Mouse (Mus musculus): ENCODE results near the gene Zfp870. TPM values are rescaled to one million over a fixed set of nuclear protein-coding genes. Genes with fewer than 3 reads are reported as not detected.
A peak's percentile ranks its signal among the peaks of the same experiment; 100 is the strongest.
"Not testable (repeated sequence)": the region's sequence is repeated elsewhere in the genome, so short reads cannot be mapped to it uniquely, and the experiment has no call there.

The Zfp870 gene
- total RNA-seq, 2 experiments from 2014 or later, result 10.4 to 10.9 TPM

GRCm38 (mm10) chr17:32895421-32895820, 4.0 kb upstream of the Zfp870 start:
- no peak for DNase-seq (ENCODE audit: low spot score in 2 of 2)
- Histone ChIP-seq H3K27ac (no peak overlapping the region), H3K4me3 (no peak overlapping the region)
- no peak for TF ChIP-seq CTCF (conservative IDR thresholded peaks at IDR 0.05)

GRCm38 (mm10) chr17:32893901-32894300, 2.5 kb upstream of the Zfp870 start:
- no peak for DNase-seq (ENCODE audit: low spot score in 2 of 2)
- no peak overlapping the region for H3K27ac ChIP-seq
- TF ChIP-seq CTCF (conservative IDR thresholded peaks at IDR 0.05), result no peak
- H3K4me3 ChIP-seq, result no peak overlapping the region

DNA sequence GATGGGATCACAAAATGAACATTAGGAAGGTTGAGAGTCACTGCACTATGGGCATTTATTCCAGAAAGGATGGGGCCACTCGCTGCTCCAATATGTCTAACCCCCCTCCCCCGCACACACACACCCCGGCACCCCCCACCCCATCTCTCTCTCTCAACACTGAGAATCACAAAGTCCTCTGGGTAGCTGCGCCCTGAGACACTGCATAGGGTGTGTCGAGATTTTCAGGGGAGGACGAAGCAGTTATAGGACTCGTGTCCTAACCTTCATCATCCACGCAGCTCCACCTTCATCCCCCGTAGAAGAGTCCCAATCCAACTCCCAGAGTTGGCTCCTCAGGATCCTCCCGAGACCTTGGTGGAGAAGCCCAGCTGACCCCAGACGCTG, 597 bp downstream of the Zfp870 start:
- DNase-seq (ENCODE audit: low spot score in 2 of 2), result no peak
- H3K27ac ChIP-seq, result peak overlapping the region; percentile 94
- TF ChIP-seq CTCF (conservative IDR thresholded peaks at IDR 0.05), result no peak
- peak overlapping the region; percentile 91 for H3K4me3 ChIP-seq

DNA sequence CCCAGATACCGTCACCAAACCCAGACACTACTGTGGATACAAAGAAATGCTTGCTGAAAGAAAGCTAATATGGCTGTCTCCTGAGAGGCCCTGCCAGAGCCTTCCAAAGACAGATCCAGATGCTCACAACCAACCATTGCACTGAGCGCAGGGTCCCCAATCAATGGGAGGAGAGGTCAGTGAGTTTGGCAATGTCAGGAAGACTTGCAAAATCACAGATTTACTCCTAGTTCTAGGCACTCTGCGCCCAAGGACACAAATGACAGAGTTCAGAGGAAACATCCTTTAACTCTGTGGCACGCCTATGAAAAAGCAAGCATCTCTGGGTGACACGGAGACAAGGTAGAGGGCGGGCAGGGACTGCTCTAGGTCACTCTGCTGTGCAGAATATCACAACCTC, 1.8 kb downstream of the Zfp870 start:
- H3K4me3 ChIP-seq, result no peak overlapping the region
- H3K27ac ChIP-seq, result no peak overlapping the region
- no peak for TF ChIP-seq CTCF (conservative IDR thresholded peaks at IDR 0.05)
- no peak for DNase-seq (ENCODE audit: low spot score in 2 of 2)

GRCm38 (mm10) chr17:32880320-32881218, 10.9 kb downstream of the Zfp870 start:
- H3K4me3 ChIP-seq, result no peak overlapping the region
- no peak for DNase-seq (ENCODE audit: low spot score in 2 of 2)
- no peak for TF ChIP-seq CTCF (conservative IDR thresholded peaks at IDR 0.05)
- no peak overlapping the region for H3K27ac ChIP-seq

GRCm38 (mm10) chr17:32878773-32879172, 12.7 kb downstream of the Zfp870 start:
- no peak overlapping the region for H3K27ac ChIP-seq
- TF ChIP-seq CTCF (conservative IDR thresholded peaks at IDR 0.05), result no peak
- H3K4me3 ChIP-seq, result no peak overlapping the region
- DNase-seq (ENCODE audit: low spot score in 2 of 2), result no peak

DNA sequence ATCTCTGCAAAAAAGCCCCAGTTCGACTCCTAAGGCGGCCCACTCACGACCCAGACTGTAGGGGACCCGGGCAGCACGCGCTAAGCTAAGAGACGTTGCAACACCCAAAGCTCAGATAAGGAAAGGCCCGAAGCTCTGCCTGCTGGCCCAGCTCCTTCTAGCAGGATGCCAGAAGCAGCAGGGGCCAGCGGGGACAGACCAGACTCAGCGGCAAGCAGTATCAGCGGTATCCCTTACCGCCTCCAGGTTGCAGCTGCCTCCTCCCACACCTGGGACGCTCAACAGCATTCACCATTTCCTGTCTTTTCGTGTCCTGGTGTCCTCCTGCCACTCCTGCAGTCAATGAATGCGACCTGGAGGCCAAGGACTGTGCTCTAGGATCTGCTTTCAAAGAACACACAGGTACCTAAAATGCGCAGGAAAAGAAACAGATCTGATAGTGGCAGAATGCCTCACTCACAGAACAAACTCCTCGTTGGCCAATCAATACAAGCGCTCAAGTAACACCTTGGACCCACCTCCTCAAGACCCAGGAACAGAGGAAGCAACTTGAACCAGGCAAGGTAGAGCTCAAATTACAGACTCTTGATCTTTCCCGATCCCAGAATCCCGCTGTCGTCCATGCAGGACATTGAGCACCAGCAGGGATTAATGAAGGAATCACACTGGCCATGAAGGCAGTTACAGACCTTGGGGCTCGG, 13.8 kb downstream of the Zfp870 start:
- TF ChIP-seq CTCF (conservative IDR thresholded peaks at IDR 0.05), result no peak
- H3K4me3 ChIP-seq, result no peak overlapping the region
- no peak overlapping the region for H3K27ac ChIP-seq
- DNase-seq (ENCODE audit: low spot score in 2 of 2), result no peak

- no peak for TF ChIP-seq CTCF (conservative IDR thresholded peaks at IDR 0.05)
- peak in 1 of 2 experiments; percentile 1 for DNase-seq (ENCODE audit: low spot score in 2 of 2)
- H3K27ac ChIP-seq, result no peak overlapping the region
- no peak overlapping the region for H3K4me3 ChIP-seq
Observed at GRCm38 (mm10) chr17:32872696-32873095, 18.7 kb downstream of the Zfp870 start.

DNA sequence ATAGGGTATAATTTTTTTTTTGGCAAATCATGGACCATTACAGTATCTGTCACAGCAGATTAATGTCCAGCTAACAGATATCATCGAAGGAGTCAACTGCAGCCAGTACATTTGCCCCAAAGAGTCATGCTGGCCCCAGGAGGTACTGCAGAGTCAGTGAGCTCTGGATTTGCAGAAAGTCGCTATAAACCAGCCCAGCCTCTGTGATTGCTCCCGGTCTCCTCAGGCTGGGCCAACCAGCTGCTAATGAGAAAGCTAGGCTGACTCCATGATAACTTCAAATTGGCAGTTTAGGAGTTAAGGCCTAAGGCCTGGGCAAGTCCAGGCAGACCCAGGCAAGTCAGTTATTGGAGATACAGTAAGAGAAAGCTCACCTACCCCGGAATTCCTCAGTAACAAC, 19.4 kb downstream of the Zfp870 start:
- TF ChIP-seq CTCF (conservative IDR thresholded peaks at IDR 0.05), result no peak
- Histone ChIP-seq H3K4me3 (no peak overlapping the region), H3K27ac (no peak overlapping the region)
- no peak for DNase-seq (ENCODE audit: low spot score in 2 of 2)

- no peak for DNase-seq (ENCODE audit: low spot score in 2 of 2)
- no peak for TF ChIP-seq CTCF (conservative IDR thresholded peaks at IDR 0.05)
- no peak overlapping the region for H3K27ac ChIP-seq
- no peak overlapping the region for H3K4me3 ChIP-seq
Observed at GRCm38 (mm10) chr17:32871483-32871882, 20.0 kb downstream of the Zfp870 start.

DNA sequence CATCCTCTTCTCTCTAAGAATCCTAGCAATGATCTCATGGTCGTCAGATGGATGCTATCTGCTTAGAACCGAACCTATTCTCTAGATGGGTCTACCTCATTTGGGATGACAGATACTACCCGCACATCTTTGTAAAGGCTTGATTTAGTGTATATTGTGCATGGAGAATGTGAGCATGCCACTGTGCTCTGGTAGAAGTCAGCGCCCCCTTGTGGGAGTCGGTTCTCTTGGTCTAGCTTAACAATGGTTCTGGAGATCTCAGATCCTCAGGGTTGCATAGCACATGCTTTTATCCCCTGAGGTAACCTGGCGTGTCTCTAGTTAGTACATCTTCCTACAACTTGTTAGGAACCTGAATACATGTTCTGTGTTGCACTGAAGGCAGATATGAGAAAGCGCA, 24.2 kb downstream of the Zfp870 start:
- peak; percentile 24; the same call in 1 of the 2 replicates for TF ChIP-seq CTCF (conservative IDR thresholded peaks at IDR 0.05)
- DNase-seq (ENCODE audit: low spot score in 2 of 2); H3K4me3 ChIP-seq; H3K27ac ChIP-seq: not testable (repeated sequence)

GRCm38 (mm10) chr17:32856713-32857112, 34.7 kb downstream of the Zfp870 start:
- not testable (repeated sequence) for H3K4me3 ChIP-seq; H3K27ac ChIP-seq; DNase-seq (ENCODE audit: low spot score in 2 of 2)

- no peak for TF ChIP-seq CTCF (conservative IDR thresholded peaks at IDR 0.05)
- Histone ChIP-seq H3K27ac (no peak overlapping the region), H3K4me3 (no peak overlapping the region)
- DNase-seq (ENCODE audit: low spot score in 2 of 2), result no peak
Observed at GRCm38 (mm10) chr17:32851581-32851980, 39.9 kb downstream of the Zfp870 start.

Data from layer of hippocampus, adult 2 months (tissue).